Mouse (Mus musculus) forebrain, embryonic 15.5 days (tissue): ENCODE data around the gene Tspo2. TPM values are rescaled to one million over a fixed set of nuclear protein-coding genes. Genes with fewer than 3 reads are reported as not detected.
"Not testable (repeated sequence)": the region's sequence is repeated elsewhere in the genome, so short reads cannot be mapped to it uniquely, and the experiment has no call there.

Source experiments
- ATAC-seq: fragments of 200-750 bp; cut with Nextera tagmentation; replicated peaks from 2 replicates; pipeline ENCODE4 v1.8.0; 2017; ENCODE audit warnings: mild to moderate bottlenecking, moderate TSS enrichment, moderate library complexity
- H3K27ac ChIP-seq: fragments of 300-500 bp; sonication (generic); replicated peaks from 2 replicates; pipeline ENCODE4 v1.5.1; 2015; ENCODE audit warnings: mild to moderate bottlenecking, inconsistent platforms
- H3K27me3 ChIP-seq: fragments of 300-500 bp; sonication (generic); 2 replicates; pipeline ENCODE4 v1.6.1; 2015; ENCODE audit warnings: inconsistent platforms
- H3K36me3 ChIP-seq: fragments of 300-500 bp; sonication (generic); 2 replicates; pipeline ENCODE4 v1.6.1; 2015; ENCODE audit warnings: mild to moderate bottlenecking, inconsistent platforms
- H3K4me1 ChIP-seq: fragments of 300-500 bp; sonication (generic); 2 replicates; pipeline ENCODE4 v1.6.1; 2015; ENCODE audit warnings: inconsistent platforms
- H3K4me2 ChIP-seq: fragments of 300-500 bp; sonication (generic); replicated peaks from 2 replicates; pipeline ENCODE4 v1.6.1; 2015; ENCODE audit warnings: mild to moderate bottlenecking, inconsistent platforms
- H3K4me3 ChIP-seq: fragments of 300-500 bp; sonication (generic); 2 replicates; pipeline ENCODE4 v1.5.1; 2015; ENCODE audit warnings: mild to moderate bottlenecking, inconsistent platforms
- H3K9ac ChIP-seq: fragments of 300-500 bp; sonication (generic); replicated peaks from 2 replicates; pipeline ENCODE4 v1.6.1; 2015; ENCODE audit warnings: mild to moderate bottlenecking, inconsistent platforms
- H3K9me3 ChIP-seq: fragments of 300-500 bp; sonication (generic); 2 replicates; pipeline ENCODE4 v1.6.1; 2016; ENCODE audit warnings: inconsistent platforms
- WGBS: fragments of 180-500 bp; shearing (Covaris S2); methylation state at CpG from one replicate; pipeline ENCODE4 v1.1.7; 2015; ENCODE audit warnings: mixed read lengths; 5-methylcytosine and 5-hydroxymethylcytosine counted together
- polyA plus RNA-seq: library from polyadenylated mRNA; unstranded; fragments of >200 nt; fragmentation: Nextera tagmentation; extraction: Ambion mirVana; gene quantifications from 2 replicates; pipeline ENCODE4 v1.2.1, GENCODE M21; 2015

Gene Tspo2
- polyA plus RNA-seq, result 2.3 and 2.8 TPM in 2 replicates

GRCm38 (mm10) chr17:48451353-48451675 is at the start of gene Tspo2:
TSS of gene Tspo2 (minus strand) at chr17:48451522.
- H3K36me3 ChIP-seq, result no peaks in the 10 kb centered on the region
- no peak within 1 kb of the TSS for H3K9ac ChIP-seq
- H3K4me1 ChIP-seq, result peaks cover 5% of the 10 kb centered on the region; the same call in 1 of the 2 replicates
- H3K27ac ChIP-seq, result no peak within 1 kb of the TSS
- no peak within 1 kb of the TSS for H3K4me3 ChIP-seq
- H3K9me3 ChIP-seq, result no peaks in the 10 kb centered on the region
- no peaks in the 10 kb centered on the region for H3K27me3 ChIP-seq
- H3K4me2 ChIP-seq, result no peak within 1 kb of the TSS
- whole genome bisulfite sequencing, result 66% methylated on average over 7 of the region's 7 CpGs
- ATAC-seq, result no peak

GRCm38 (mm10) chr17:48500846-48501445 is 49.6 kb upstream of the Tspo2 start:
- H3K9ac ChIP-seq, result no peak overlapping the region

GRCm38 (mm10) chr17:48497986-48498385 is 46.7 kb upstream of the Tspo2 start:
- 88% methylated on average over 3 of the region's 3 CpGs for WGBS
- ATAC-seq, result no peak
- no peak overlapping the region for H3K4me3 ChIP-seq

More at GRCm38 (mm10) chr17:48500846-48501445, 49.6 kb upstream of the Tspo2 start:
- Histone ChIP-seq H3K9me3 (no peaks in the 10 kb centered on the region), H3K27me3 (no peaks in the 10 kb centered on the region), H3K4me3 (no peak overlapping the region), H3K27ac (no peak overlapping the region), H3K4me1 (peaks cover 10% of the 10 kb centered on the region), H3K4me2 (no peak overlapping the region), H3K36me3 (no peaks in the 10 kb centered on the region)
- ATAC-seq, result no peak
- WGBS, result 72% methylated on average over 7 of the region's 7 CpGs

GRCm38 (mm10) chr17:48493986-48494385 is 42.7 kb upstream of the Tspo2 start:
- no peaks in the 10 kb centered on the region for H3K4me1 ChIP-seq
- no peak overlapping the region for H3K27ac ChIP-seq
- no peak overlapping the region for H3K4me2 ChIP-seq
- H3K4me3 ChIP-seq, result no peak overlapping the region
- H3K27me3 ChIP-seq, result no peaks in the 10 kb centered on the region
- ATAC-seq, result no peak
- WGBS, result 74% methylated on average over 8 of the region's 8 CpGs
- no peaks in the 10 kb centered on the region for H3K36me3 ChIP-seq
- H3K9me3 ChIP-seq, result no peaks in the 10 kb centered on the region
- no peak overlapping the region for H3K9ac ChIP-seq

More at GRCm38 (mm10) chr17:48497986-48498385, 46.7 kb upstream of the Tspo2 start:
- Histone ChIP-seq H3K4me1 (no peaks in the 10 kb centered on the region), H3K36me3 (no peaks in the 10 kb centered on the region), H3K4me2 (no peak overlapping the region), H3K27me3 (no peaks in the 10 kb centered on the region), H3K27ac (no peak overlapping the region), H3K9ac (no peak overlapping the region), H3K9me3 (no peaks in the 10 kb centered on the region)

- no peak overlapping the region for H3K4me3 ChIP-seq
- no peaks in the 10 kb centered on the region for H3K9me3 ChIP-seq
- no peaks in the 10 kb centered on the region for H3K36me3 ChIP-seq
- no peak overlapping the region for H3K9ac ChIP-seq
- 62% methylated on average over 7 of the region's 7 CpGs for WGBS
- H3K27ac ChIP-seq, result no peak overlapping the region
- no peaks in the 10 kb centered on the region for H3K27me3 ChIP-seq
- no peaks in the 10 kb centered on the region for H3K4me1 ChIP-seq
- ATAC-seq, result no peak
- H3K4me2 ChIP-seq, result no peak overlapping the region
Observed at GRCm38 (mm10) chr17:48493582-48493981, 42.3 kb upstream of the Tspo2 start.

- Histone ChIP-seq H3K27ac (no peak overlapping the region), H3K4me3 (no peak overlapping the region), H3K4me2 (no peak overlapping the region), H3K9ac (no peak overlapping the region), H3K36me3 (no peaks in the 10 kb centered on the region), H3K4me1 (no peaks in the 10 kb centered on the region), H3K9me3 (no peaks in the 10 kb centered on the region), H3K27me3 (no peaks in the 10 kb centered on the region)
- WGBS, result 91% methylated on average over 8 of the region's 8 CpGs
- no peak for ATAC-seq
Observed at GRCm38 (mm10) chr17:48492621-48493020, 41.3 kb upstream of the Tspo2 start.

GRCm38 (mm10) chr17:48489466-48489865 is 38.1 kb upstream of the Tspo2 start:
- H3K9ac ChIP-seq, result no peak overlapping the region
- no peak for ATAC-seq
- no peak overlapping the region for H3K4me2 ChIP-seq
- H3K27me3 ChIP-seq, result no peaks in the 10 kb centered on the region
- no peaks in the 10 kb centered on the region for H3K4me1 ChIP-seq
- 87% methylated on average over 3 of the region's 3 CpGs for WGBS
- no peaks in the 10 kb centered on the region for H3K9me3 ChIP-seq
- H3K4me3 ChIP-seq, result no peak overlapping the region
- no peaks in the 10 kb centered on the region for H3K36me3 ChIP-seq
- no peak overlapping the region for H3K27ac ChIP-seq

- Histone ChIP-seq H3K9me3 (no peaks in the 10 kb centered on the region), H3K36me3 (no peaks in the 10 kb centered on the region), H3K4me3 (no peak overlapping the region), H3K4me2 (no peak overlapping the region), H3K9ac (no peak overlapping the region), H3K27me3 (no peaks in the 10 kb centered on the region), H3K27ac (no peak overlapping the region), H3K4me1 (no peaks in the 10 kb centered on the region)
- ATAC-seq, result no peak
- 93% methylated on average over 5 of the region's 5 CpGs for WGBS
Observed at GRCm38 (mm10) chr17:48484191-48484590, 32.9 kb upstream of the Tspo2 start.

- Histone ChIP-seq H3K36me3 (no peaks in the 10 kb centered on the region), H3K4me1 (no peaks in the 10 kb centered on the region), H3K27ac (no peak overlapping the region), H3K4me3 (no peak overlapping the region), H3K4me2 (no peak overlapping the region), H3K27me3 (no peaks in the 10 kb centered on the region), H3K9ac (no peak overlapping the region), H3K9me3 (no peaks in the 10 kb centered on the region)
- no peak for ATAC-seq
- 85% methylated on average over 5 of the region's 5 CpGs for WGBS
Observed at GRCm38 (mm10) chr17:48483764-48484163, 32.4 kb upstream of the Tspo2 start.

- no peaks in the 10 kb centered on the region for H3K27me3 ChIP-seq
- no peak overlapping the region for H3K9ac ChIP-seq
- peak; percentile 75; the same call in 1 of the 2 replicates for ATAC-seq
Observed at GRCm38 (mm10) chr17:48479952-48480351, 28.6 kb upstream of the Tspo2 start.

GRCm38 (mm10) chr17:48475444-48475843 is 24.1 kb upstream of the Tspo2 start:
- Histone ChIP-seq H3K9ac (no peak overlapping the region), H3K4me3 (no peak overlapping the region), H3K27me3 (no peaks in the 10 kb centered on the region), H3K4me1 (no peaks in the 10 kb centered on the region), H3K9me3 (no peaks in the 10 kb centered on the region), H3K4me2 (no peak overlapping the region), H3K27ac (no peak overlapping the region), H3K36me3 (no peaks in the 10 kb centered on the region)
- no peak for ATAC-seq
- 83% methylated on average over 8 of the region's 8 CpGs for WGBS

More at GRCm38 (mm10) chr17:48479952-48480351, 28.6 kb upstream of the Tspo2 start:
- no peaks in the 10 kb centered on the region for H3K36me3 ChIP-seq
- H3K4me3 ChIP-seq, result no peak overlapping the region
- 78% methylated on average over 10 of the region's 10 CpGs for WGBS
- H3K9me3 ChIP-seq, result no peaks in the 10 kb centered on the region
- H3K27ac ChIP-seq, result no peak overlapping the region
- no peaks in the 10 kb centered on the region for H3K4me1 ChIP-seq
- no peak overlapping the region for H3K4me2 ChIP-seq

GRCm38 (mm10) chr17:48474282-48474681 is 23.0 kb upstream of the Tspo2 start:
- not testable (repeated sequence) for H3K27ac ChIP-seq, H3K4me2 ChIP-seq, ATAC-seq, H3K9me3 ChIP-seq, H3K4me3 ChIP-seq, H3K4me1 ChIP-seq, H3K9ac ChIP-seq, H3K36me3 ChIP-seq, H3K27me3 ChIP-seq
- 84% methylated on average over 6 of the region's 6 CpGs for WGBS
